Mouse (Mus musculus) hindbrain, embryonic 15.5 days (tissue): Measurements from ENCODE around the gene Gnb4. TPM values are rescaled to one million over a fixed set of nuclear protein-coding genes. Genes with fewer than 3 reads are reported as not detected.

ENCODE experiments used
- ATAC-seq: fragments of 200-750 bp; cut with Nextera tagmentation; 2 replicates; pipeline ENCODE4 v1.8.0; 2017; ENCODE audit warnings: low read depth, moderate number of reproducible peaks, moderate TSS enrichment; ENCODE audit not compliant: low FRiP score
- H3K27ac ChIP-seq: fragments of 300-500 bp; sonication (generic); replicated peaks from 2 replicates; pipeline ENCODE4 v1.5.1; 2015; ENCODE audit warnings: mild to moderate bottlenecking, inconsistent platforms
- H3K27me3 ChIP-seq: fragments of 300-500 bp; sonication (generic); 2 replicates; pipeline ENCODE4 v1.6.1; 2015; ENCODE audit warnings: control low read depth, inconsistent platforms
- H3K36me3 ChIP-seq: fragments of 300-500 bp; sonication (generic); 2 replicates; pipeline ENCODE4 v1.6.1; 2015; ENCODE audit warnings: control low read depth, inconsistent platforms
- H3K4me1 ChIP-seq: fragments of 300-500 bp; sonication (generic); replicated peaks from 2 replicates; pipeline ENCODE4 v1.6.1; 2015; ENCODE audit warnings: control low read depth, inconsistent platforms
- H3K4me2 ChIP-seq: fragments of 300-500 bp; sonication (generic); 2 replicates; pipeline ENCODE4 v1.6.1; 2015; ENCODE audit warnings: moderate library complexity, mild to moderate bottlenecking, inconsistent platforms
- H3K4me3 ChIP-seq: fragments of 300-500 bp; sonication (generic); 2 replicates; pipeline ENCODE4 v1.5.1; 2015; ENCODE audit warnings: mild to moderate bottlenecking, inconsistent platforms
- H3K9ac ChIP-seq: fragments of 300-500 bp; sonication (generic); 2 replicates; pipeline ENCODE4 v1.6.1; 2015; ENCODE audit warnings: inconsistent platforms
- H3K9me3 ChIP-seq: fragments of 300-500 bp; sonication (generic); 2 replicates; pipeline ENCODE4 v1.6.1; 2016; ENCODE audit warnings: control low read depth, inconsistent platforms
- WGBS: fragments of 180-500 bp; shearing (Covaris S2); methylation state at CpG from one replicate; pipeline ENCODE4 v1.1.7; 2015; 5-methylcytosine and 5-hydroxymethylcytosine counted together
- polyA plus RNA-seq: library from polyadenylated mRNA; unstranded; fragments of >200 nt; fragmentation: Nextera tagmentation; extraction: Ambion mirVana; gene quantifications from 2 replicates; pipeline ENCODE4 v1.2.1, GENCODE M21; 2015

Gene Gnb4
- 95.1 and 96.3 TPM in 2 replicates for polyA plus RNA-seq

DNA sequence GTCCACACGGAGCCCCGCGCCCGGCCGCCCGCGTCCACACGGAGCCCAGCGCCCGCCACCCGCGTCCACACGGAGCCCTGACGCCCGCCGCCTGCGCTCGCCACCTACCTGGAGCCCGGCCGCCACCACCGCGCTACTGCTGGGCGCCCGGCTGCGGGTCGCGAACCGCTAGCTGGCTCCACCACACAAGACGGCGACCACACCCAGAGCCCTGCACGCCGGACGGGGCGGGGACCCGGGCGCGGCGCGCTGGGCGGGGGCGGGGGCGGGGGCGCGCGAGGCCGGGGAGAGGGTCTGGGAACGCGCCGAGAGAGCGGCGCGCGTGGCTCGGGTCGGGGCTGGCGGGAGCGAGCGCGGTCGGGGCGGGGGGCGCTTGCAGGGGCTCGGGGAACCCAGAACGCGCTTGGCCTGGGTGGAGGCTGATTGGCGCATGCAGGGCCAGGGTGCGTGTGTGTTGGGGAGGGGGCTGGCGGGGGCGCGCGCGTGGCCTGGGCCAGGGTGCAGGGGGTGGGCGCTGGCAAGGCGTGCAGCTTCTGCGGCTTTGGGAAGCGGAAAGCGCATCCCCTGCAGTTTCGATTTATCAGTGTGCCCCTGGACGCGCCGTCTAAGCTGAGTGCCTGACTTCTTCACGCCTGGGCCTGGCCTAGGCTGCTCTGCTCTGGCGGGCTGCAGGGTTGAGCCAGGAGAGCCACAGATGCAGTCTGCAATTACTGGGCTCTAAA lies at the start of gene Gnb4:
TSS of gene Gnb4 (minus strand) at position 255 of the 722 bp plus-strand sequence.
- Histone ChIP-seq H3K27ac (peak within 1 kb of the TSS; percentile 85), H3K4me2 (peak within 1 kb of the TSS; percentile 59), H3K9ac (peak within 1 kb of the TSS; percentile 64), H3K4me3 (peak within 1 kb of the TSS; percentile 74), H3K36me3 (no peaks in the 10 kb centered on the region), H3K9me3 (no peaks in the 10 kb centered on the region), H3K4me1 (peaks cover 26% of the 10 kb centered on the region), H3K27me3 (no peaks in the 10 kb centered on the region)
- under 1% methylated on average over 64 of the region's 83 CpGs for WGBS
- ATAC-seq = peak; percentile 93

DNA sequence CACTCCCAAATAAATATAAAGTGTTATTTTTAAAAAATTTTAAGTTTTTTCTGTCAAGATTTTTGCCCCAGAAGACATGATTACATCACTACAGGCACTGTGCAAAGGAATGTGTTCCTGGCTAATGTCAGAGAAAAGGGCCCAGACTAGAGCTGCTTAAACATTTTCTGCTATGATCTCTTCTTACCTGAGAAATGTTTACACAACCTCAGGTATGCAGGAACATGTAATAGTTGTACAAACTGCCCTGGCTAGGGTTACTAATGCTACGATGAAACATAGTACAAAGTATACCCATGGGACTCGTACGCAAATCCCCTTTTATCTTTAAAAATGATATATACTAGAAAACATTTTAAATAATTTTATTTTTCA lies 45.2 kb upstream of the Gnb4 start:
- ATAC-seq = no peak
- no peak overlapping the region for H3K9ac ChIP-seq
- H3K4me1 ChIP-seq = no peaks in the 10 kb centered on the region
- no peak overlapping the region for H3K4me2 ChIP-seq
- no peaks in the 10 kb centered on the region for H3K27me3 ChIP-seq
- no peaks in the 10 kb centered on the region for H3K9me3 ChIP-seq
- no peak overlapping the region for H3K27ac ChIP-seq
- 96% methylated on average over 3 of the region's 3 CpGs for WGBS
- H3K4me3 ChIP-seq = no peak overlapping the region
- no peaks in the 10 kb centered on the region for H3K36me3 ChIP-seq

DNA sequence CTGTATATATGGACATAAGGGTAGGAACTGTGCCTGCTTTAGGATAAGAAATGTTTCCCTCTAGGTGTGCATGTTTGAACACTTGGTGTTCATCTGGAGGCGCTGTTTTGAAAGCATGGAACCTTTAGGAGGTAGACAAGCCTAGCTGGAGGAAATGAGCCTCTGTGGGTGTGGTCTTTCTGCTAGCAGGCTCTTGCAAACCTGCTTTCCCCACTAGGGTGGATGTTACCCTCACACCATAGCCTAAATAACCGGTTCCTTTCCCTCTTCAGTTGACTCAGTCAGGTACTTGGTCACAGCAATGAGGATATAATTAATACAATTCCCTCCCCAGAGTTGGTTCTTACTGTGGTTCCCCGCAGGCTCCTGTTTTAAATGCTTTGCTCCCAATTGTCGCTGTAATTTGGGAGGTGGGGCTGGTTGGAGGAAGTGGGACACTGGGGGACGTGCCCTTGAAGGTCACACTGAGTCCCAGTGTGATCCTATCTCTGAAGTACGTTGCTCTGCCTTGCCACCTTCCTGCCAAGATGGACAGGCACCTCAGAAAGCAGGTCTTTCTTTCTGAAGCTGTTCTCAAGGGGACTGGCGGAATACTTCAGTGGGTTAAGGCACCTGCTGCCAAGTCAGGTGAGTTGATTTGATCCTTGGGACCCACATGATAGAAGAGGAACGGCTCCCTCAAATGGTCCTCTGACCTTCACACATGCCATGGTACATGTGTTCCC lies 44.6 kb upstream of the Gnb4 start:
- H3K4me1 ChIP-seq = no peaks in the 10 kb centered on the region
- H3K9me3 ChIP-seq = no peaks in the 10 kb centered on the region
- H3K27me3 ChIP-seq = no peaks in the 10 kb centered on the region
- H3K36me3 ChIP-seq = no peaks in the 10 kb centered on the region
- H3K4me3 ChIP-seq = no peak overlapping the region
- H3K4me2 ChIP-seq = no peak overlapping the region
- ATAC-seq = no peak
- WGBS = 67% methylated on average over 8 of the region's 8 CpGs
- no peak overlapping the region for H3K27ac ChIP-seq
- no peak overlapping the region for H3K9ac ChIP-seq

DNA sequence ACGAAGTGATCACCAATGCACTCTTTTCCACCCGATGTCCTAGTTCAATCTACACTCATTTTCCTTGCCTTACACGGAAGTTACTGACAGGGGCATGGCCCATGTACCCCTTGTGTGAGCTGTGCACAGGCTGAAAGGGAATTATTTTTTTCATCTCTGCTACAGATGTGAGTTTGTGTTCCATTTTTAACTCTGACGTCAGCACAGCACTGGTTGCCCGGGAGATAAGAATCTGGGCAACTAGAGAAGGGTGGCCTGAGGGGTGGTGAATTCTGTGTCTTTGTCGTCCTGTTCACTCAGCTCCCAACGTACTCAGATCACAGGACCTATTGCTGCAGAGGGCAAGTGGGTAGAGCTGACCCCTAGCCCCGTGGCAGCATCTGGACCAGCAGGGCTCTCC lies 43.9 kb upstream of the Gnb4 start:
- Histone ChIP-seq H3K36me3 (no peaks in the 10 kb centered on the region), H3K9ac (no peak overlapping the region), H3K9me3 (no peaks in the 10 kb centered on the region), H3K27ac (no peak overlapping the region), H3K4me1 (no peaks in the 10 kb centered on the region), H3K4me3 (no peak overlapping the region), H3K27me3 (no peaks in the 10 kb centered on the region), H3K4me2 (no peak overlapping the region)
- WGBS = 54% methylated on average over 8 of the region's 8 CpGs
- ATAC-seq = no peak

DNA sequence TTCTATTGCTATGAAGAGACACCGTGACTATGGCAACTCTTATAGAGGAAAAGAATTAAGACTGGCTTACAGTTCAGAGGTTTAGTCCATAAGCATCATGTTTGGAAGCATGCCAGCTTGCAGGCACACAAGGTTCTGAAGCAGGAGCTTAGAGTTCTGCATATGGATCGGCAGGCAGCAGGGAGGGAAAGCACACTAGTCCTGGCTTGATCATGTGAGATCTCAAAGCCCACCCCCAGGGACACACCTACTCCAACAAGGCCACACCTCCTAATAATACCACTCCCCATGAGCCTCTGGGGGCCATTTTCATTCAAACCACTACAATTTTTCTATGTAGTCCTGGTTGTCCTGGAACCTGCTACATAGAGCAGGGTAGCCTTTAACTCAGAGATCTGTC lies 43.1 kb upstream of the Gnb4 start:
- H3K9ac ChIP-seq = no peak overlapping the region
- no peak for ATAC-seq
- H3K4me1 ChIP-seq = no peaks in the 10 kb centered on the region
- no peaks in the 10 kb centered on the region for H3K9me3 ChIP-seq
- H3K27me3 ChIP-seq = no peaks in the 10 kb centered on the region
- no peak overlapping the region for H3K4me2 ChIP-seq
- no peak overlapping the region for H3K4me3 ChIP-seq
- 84% methylated on average over 2 of the region's 2 CpGs for WGBS
- H3K27ac ChIP-seq = no peak overlapping the region
- H3K36me3 ChIP-seq = no peaks in the 10 kb centered on the region

DNA sequence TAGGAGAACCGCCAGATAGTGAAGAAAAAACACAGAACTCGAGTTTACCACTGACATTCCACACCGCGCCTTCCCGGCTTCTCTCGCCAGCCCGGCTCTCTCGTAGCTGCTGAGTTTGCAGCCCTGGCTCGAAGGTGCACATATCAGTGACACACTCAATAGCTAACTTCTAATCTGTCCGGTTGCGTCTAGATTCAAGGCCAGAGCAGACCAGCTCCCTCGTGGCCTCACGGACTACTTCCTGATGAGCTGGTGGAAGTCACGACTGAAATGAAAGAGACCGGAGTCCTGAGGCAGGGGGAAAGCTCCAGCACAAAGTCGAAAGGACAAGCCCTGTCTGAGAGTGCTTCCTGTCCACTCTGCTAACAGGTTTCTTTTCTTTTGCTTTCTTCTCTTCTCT lies 42.4 kb upstream of the Gnb4 start:
- no peaks in the 10 kb centered on the region for H3K36me3 ChIP-seq
- no peaks in the 10 kb centered on the region for H3K4me1 ChIP-seq
- no peak for ATAC-seq
- no peaks in the 10 kb centered on the region for H3K27me3 ChIP-seq
- no peak overlapping the region for H3K4me2 ChIP-seq
- no peak overlapping the region for H3K27ac ChIP-seq
- H3K9ac ChIP-seq = no peak overlapping the region
- H3K4me3 ChIP-seq = no peak overlapping the region
- WGBS = 87% methylated on average over 16 of the region's 16 CpGs
- no peaks in the 10 kb centered on the region for H3K9me3 ChIP-seq

DNA sequence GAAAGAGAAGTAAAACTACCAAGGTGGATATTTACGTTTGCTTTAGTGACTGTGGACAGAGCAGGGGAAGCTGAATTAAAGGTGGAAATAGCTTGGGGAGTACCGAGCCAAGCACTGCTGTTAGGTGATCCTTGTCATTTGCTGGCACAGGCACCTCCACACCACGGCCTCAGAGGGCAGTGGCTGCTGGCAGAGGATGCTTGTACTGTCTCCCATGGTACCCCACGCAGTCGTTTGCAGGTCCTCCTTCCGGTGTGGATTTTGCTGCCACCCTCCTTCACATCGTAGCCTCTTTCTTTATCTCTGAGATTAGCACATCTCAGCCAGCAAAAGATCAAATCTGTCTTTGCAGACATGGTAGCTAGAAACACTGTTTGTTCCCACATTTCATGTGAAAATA lies 42.0 kb upstream of the Gnb4 start:
- 82% methylated on average over 7 of the region's 7 CpGs for WGBS
- no peaks in the 10 kb centered on the region for H3K9me3 ChIP-seq
- H3K4me3 ChIP-seq = no peak overlapping the region
- H3K4me1 ChIP-seq = no peaks in the 10 kb centered on the region
- no peaks in the 10 kb centered on the region for H3K27me3 ChIP-seq
- H3K4me2 ChIP-seq = no peak overlapping the region
- no peak for ATAC-seq
- no peak overlapping the region for H3K9ac ChIP-seq
- H3K27ac ChIP-seq = no peak overlapping the region
- no peaks in the 10 kb centered on the region for H3K36me3 ChIP-seq

DNA sequence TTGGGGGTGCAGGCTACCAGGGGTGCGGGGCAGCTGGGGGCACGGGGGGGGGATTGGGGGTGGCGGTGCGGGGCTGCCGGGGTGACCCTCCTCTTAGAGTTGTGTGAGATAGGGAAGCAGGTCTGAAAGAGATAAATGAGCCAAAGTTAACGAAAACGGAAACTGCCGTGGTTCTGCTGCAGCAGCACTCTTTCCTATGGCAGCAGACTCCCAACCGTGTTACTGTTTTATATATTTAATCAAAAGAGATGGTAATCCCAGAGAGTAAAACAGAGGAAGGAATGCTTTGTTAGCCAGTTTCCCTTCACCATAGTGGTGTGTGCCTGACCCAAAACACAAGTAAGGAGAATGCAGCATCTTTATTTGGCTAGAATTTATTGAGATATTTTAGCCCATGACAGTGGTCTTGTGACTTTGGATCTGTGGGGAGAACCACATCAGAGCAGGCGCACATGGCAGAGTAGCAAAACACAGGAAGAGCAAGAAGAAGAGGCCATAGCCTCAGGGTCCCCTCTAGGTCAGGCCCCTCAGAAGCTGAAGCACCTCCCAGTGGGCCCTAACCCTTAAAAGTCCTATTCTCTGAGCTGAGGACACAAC lies 40.1 kb upstream of the Gnb4 start:
- WGBS = 75% methylated on average over 10 of the region's 10 CpGs
- no peak for ATAC-seq
- H3K9me3 ChIP-seq = no peaks in the 10 kb centered on the region
- no peak overlapping the region for H3K4me2 ChIP-seq
- no peak overlapping the region for H3K27ac ChIP-seq
- no peaks in the 10 kb centered on the region for H3K27me3 ChIP-seq
- no peaks in the 10 kb centered on the region for H3K4me1 ChIP-seq
- no peak overlapping the region for H3K9ac ChIP-seq
- no peak overlapping the region for H3K4me3 ChIP-seq
- H3K36me3 ChIP-seq = no peaks in the 10 kb centered on the region

DNA sequence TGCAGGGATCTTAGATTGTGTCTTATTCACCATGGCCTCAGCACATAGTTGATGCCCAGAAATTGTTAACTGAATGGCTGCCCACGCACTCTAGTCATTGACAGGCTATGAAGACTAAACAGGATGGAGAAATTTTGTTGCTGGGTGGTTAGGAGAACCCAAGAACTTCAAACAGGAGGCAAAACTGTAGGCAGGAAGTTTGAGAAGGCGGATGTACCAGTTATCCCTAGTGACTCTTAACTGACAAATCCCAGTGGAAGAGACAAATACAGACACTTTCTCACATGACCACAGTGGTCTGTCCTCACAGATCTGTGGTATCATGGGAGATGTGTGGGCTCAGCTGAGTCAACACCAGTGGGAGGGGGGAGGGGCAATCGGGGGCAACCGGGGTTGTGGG lies 39.6 kb upstream of the Gnb4 start:
- Histone ChIP-seq H3K4me3 (no peak overlapping the region), H3K27me3 (no peaks in the 10 kb centered on the region), H3K9me3 (no peaks in the 10 kb centered on the region), H3K9ac (no peak overlapping the region), H3K4me2 (no peak overlapping the region), H3K27ac (no peak overlapping the region), H3K36me3 (no peaks in the 10 kb centered on the region), H3K4me1 (no peaks in the 10 kb centered on the region)
- ATAC-seq = no peak
- whole genome bisulfite sequencing = 75% methylated on average over 4 of the region's 4 CpGs

DNA sequence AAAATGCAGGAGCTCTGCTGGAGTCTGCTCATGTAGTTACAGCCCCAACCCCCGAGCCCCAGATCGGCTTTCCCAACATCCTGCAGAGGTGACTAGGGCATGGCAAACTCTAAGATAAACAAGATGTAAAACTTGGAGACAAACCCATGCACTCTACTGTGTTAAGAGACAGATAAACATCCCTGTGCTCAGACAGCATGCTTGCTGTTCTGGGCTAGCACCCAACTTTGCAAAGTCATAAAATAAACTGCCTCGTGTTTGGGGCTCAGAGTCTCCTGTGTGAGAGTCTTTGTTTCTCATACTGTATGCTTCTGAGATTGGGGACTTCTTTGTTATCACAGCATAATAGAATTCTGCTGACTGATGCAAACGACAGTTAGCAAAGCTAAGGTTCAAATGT lies 36.4 kb upstream of the Gnb4 start:
- Histone ChIP-seq H3K4me2 (no peak overlapping the region), H3K27ac (no peak overlapping the region), H3K27me3 (no peaks in the 10 kb centered on the region), H3K9me3 (no peaks in the 10 kb centered on the region), H3K36me3 (no peaks in the 10 kb centered on the region), H3K4me3 (no peak overlapping the region), H3K9ac (no peak overlapping the region), H3K4me1 (no peaks in the 10 kb centered on the region)
- ATAC-seq = no peak
- 83% methylated on average over 4 of the region's 4 CpGs for WGBS

DNA sequence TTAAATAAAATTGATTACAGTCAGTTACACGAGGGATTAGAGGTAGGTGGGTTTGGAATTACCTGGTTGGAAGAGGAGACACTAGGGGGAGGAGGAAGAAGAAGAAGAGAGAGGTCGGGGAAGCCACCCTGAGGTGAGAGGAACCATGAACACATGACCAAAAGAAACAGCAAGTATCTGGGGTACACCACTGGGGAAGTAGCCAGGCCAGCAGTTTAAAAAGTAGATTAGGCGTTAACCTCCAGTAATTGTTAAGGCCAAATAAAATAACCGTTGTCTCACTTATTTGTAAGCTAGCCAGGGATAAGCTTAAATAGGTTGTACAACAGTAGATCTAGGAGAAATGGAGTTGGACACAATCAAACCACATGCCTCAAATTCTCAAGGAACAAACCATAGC lies 32.9 kb upstream of the Gnb4 start:
- H3K4me1 ChIP-seq = no peaks in the 10 kb centered on the region
- no peak for ATAC-seq
- H3K27me3 ChIP-seq = no peaks in the 10 kb centered on the region
- H3K9me3 ChIP-seq = no peaks in the 10 kb centered on the region
- no peak overlapping the region for H3K4me3 ChIP-seq
- H3K9ac ChIP-seq = no peak overlapping the region
- WGBS = 76% methylated on average over 4 of the region's 4 CpGs
- H3K4me2 ChIP-seq = no peak overlapping the region
- no peaks in the 10 kb centered on the region for H3K36me3 ChIP-seq
- no peak overlapping the region for H3K27ac ChIP-seq

DNA sequence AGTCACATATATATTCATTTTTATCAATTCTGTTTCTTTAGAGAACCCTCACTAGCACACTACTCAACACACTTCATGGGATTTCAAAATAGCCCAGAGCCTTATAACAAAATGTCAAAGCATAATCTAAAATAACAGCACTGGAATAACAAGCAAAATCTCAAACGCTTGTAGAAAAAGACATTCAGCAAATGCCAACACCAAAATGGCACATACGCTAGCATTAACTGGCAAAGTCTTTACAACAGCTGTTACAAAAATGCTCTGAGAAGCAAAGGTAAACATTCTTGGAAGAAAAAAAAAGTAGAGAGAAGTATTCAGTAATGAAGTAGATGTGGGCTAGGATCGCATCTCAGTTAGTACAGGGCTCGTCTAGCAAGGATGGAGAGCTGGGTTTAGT lies 30.5 kb upstream of the Gnb4 start:
- no peaks in the 10 kb centered on the region for H3K36me3 ChIP-seq
- H3K4me1 ChIP-seq = no peaks in the 10 kb centered on the region
- no peak for ATAC-seq
- no peak overlapping the region for H3K9ac ChIP-seq
- H3K9me3 ChIP-seq = no peaks in the 10 kb centered on the region
- no peak overlapping the region for H3K4me2 ChIP-seq
- no peaks in the 10 kb centered on the region for H3K27me3 ChIP-seq
- 91% methylated on average over 4 of the region's 4 CpGs for WGBS
- no peak overlapping the region for H3K4me3 ChIP-seq
- H3K27ac ChIP-seq = no peak overlapping the region
